Mouse (Mus musculus) MN1 (cell line): Measurements from ENCODE around the gene Psg26.
"Not testable (repeated sequence)": the region's sequence is repeated elsewhere in the genome, so short reads cannot be mapped to it uniquely, and the experiment has no call there.

Experiments
- DNase-seq: peaks from one replicate; pipeline ENCODE4 v3.0.0-alpha.2; 2016; ENCODE audit warnings: low spot score

Psg26 gene

DNA sequence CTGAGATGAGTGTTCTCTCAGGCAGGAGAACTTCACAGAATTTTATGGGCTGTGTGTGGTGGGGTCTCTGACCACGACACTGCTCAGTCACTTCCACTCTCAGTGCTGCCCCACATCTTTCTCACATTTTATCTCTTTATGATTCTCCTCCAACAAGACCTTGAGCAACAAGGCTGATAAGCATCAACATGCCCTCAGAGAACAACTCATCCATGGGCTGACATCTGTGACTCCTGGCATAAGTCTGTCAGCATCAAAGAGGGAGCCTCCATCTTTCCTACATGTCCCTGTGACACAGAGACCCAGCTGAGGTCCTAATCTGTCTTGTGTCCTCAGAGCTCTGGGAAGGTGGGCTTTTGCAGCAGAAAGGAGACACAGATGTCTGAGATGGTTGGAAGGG, at the start of gene Psg26:
TSS of gene Psg26 (minus strand) at position 101 of the 400 bp plus-strand sequence.
- no peak for DNase-seq

DNA sequence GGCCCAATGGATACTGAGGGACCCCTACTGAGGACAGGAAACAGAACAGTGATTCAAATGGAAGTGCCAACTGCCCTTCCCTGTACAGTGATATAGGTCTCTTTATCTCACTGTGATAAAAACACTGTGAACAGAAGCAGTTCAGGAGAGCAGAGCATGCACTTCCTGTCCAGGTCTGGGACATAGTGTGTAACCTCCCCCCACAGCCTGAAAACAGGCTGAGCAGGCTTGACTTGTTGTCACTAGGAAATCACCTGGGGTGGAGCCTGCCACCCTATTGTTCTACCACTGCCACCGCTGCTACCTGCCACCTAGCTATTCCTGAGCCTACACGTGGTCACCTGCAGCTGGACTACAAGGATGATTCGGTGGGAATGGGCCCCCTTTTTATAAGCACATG, 49.4 kb upstream of the Psg26 start:
- no peak for DNase-seq

DNA sequence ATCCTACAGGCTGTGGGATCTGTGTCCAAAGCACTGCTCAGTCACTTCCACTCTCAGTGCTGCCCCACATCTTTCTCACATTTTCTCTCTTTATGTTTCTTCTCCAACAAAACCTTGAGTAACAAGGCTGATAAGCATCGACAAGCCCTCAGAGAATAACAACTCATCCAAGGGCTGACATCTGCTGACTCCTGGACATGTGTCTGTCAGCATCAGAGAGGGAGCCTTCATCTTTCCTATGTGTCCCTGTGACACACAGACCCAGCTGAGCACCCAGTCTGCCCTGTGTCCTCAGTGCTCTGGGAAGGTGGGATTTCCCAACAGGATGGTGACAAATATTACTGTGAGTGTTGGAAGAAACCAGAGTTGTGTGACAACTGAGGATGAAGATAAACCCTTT, 48.2 kb upstream of the Psg26 start, which contains the start of gene Psg25:
TSS of gene Psg25 (minus strand) at position 101 of the 400 bp plus-strand sequence.
- no peak for DNase-seq

- DNase-seq = no peak
Measured at GRCm38 (mm10) chr7:18524668-18525067, 40.7 kb upstream of the Psg26 start.

GRCm38 (mm10) chr7:18512848-18513247, 28.9 kb upstream of the Psg26 start:
- not testable (repeated sequence) for DNase-seq

DNA sequence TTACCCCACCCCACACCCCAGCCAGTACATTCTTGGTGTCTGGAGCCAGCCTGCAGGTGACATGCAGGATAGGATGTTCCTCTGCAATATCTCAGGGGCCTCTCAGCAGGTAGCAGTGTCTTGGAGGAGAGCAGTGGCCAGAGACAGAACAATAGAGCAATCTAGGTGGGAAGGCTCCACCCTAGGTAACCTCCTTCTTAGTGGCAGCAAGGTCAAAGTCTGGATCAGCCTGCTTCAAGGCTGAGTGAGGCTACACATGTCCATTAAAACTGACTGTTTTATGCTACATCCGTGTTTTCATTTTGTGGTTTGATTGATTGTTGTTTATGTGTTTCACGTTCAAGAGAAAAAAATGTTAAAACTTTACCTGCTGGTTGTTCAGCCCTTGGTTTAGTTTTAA, 28.4 kb upstream of the Psg26 start:
- not testable (repeated sequence) for DNase-seq

GRCm38 (mm10) chr7:18511479-18511878, 27.5 kb upstream of the Psg26 start:
- DNase-seq = no peak

DNA sequence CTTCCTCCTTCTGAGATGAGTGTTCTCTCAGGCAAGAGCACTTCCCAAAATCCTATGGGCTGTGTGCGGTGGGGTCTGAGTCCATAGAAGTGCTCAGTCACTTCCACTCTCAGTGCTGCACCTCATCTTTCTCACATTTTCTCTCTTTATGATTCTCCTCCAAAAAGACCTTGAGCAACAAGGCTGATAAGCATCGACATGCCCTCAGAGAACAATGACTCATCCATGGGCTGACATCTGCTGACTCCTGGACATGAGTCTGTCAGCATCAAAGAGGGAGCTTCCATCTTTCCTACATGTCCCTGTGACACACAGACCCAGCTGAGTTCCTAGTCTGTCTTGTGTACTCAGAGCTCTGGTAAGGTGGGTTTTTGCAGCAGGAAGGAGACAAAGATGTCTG, 52.0 kb downstream of the Psg26 start, which contains the start of gene Psg28:
TSS of gene Psg28 (minus strand) at position 101 of the 400 bp plus-strand sequence.
- DNase-seq = not testable (repeated sequence)
